Mouse (Mus musculus) WW6 (cell line): ENCODE measurements around the gene Nfrkb.
A peak's percentile ranks its signal among the peaks of the same experiment; 100 is the strongest.

ENCODE experiments used
- DNase-seq: peaks from one replicate; pipeline ENCODE4 v3.0.0-alpha.2; 2013; ENCODE audit warnings: low read depth, low spot score

Nfrkb gene

GRCm38 (mm10) chr9:31428971-31429370 is 43.0 kb downstream of the Nfrkb start:
- no peak for DNase-seq

- DNase-seq: no peak
Observed at GRCm38 (mm10) chr9:31430011-31430410, 44.0 kb downstream of the Nfrkb start.

GRCm38 (mm10) chr9:31431751-31432150 is 45.8 kb downstream of the Nfrkb start:
- no peak for DNase-seq

- no peak for DNase-seq
Observed at GRCm38 (mm10) chr9:31432336-31432975, 46.5 kb downstream of the Nfrkb start.

- DNase-seq: no peak
Observed at GRCm38 (mm10) chr9:31433431-31433830, 47.4 kb downstream of the Nfrkb start.

- no peak for DNase-seq
Observed at GRCm38 (mm10) chr9:31435415-31435814, 49.4 kb downstream of the Nfrkb start.

- DNase-seq: no peak
Observed at GRCm38 (mm10) chr9:31437861-31438260, 51.9 kb downstream of the Nfrkb start.

GRCm38 (mm10) chr9:31438834-31439233 is 52.8 kb downstream of the Nfrkb start:
- peak; percentile 34 for DNase-seq

- DNase-seq: no peak
Observed at GRCm38 (mm10) chr9:31439341-31439740, 53.3 kb downstream of the Nfrkb start.

GRCm38 (mm10) chr9:31440366-31440765 is 54.4 kb downstream of the Nfrkb start:
- DNase-seq: no peak

- no peak for DNase-seq
Observed at GRCm38 (mm10) chr9:31441487-31441886, 55.5 kb downstream of the Nfrkb start.

- DNase-seq: no peak
Observed at GRCm38 (mm10) chr9:31444236-31444635, 58.2 kb downstream of the Nfrkb start.

GRCm38 (mm10) chr9:31449145-31449772 is 63.3 kb downstream of the Nfrkb start:
- no peak for DNase-seq

GRCm38 (mm10) chr9:31452166-31452565 is 66.2 kb downstream of the Nfrkb start:
- no peak for DNase-seq

GRCm38 (mm10) chr9:31454356-31454755 is 68.4 kb downstream of the Nfrkb start:
- no peak for DNase-seq

- DNase-seq: no peak
Observed at GRCm38 (mm10) chr9:31463190-31463589, 77.2 kb downstream of the Nfrkb start.

GRCm38 (mm10) chr9:31463692-31464474 is 77.9 kb downstream of the Nfrkb start, which contains the start of gene Tmem45b:
Tmem45b (minus strand) TSS chr9:31464462.
- no peak for DNase-seq
